Mouse (Mus musculus) heart, adult 2 months (tissue): ENCODE measurements around the gene Gpr68.

Experiments
- CTCF ChIP-seq: fragments of 200-600 bp; IDR thresholded peaks from 2 replicates; pipeline ENCODE4 v1.8.1; 2022; ENCODE audit warnings: antibody characterized with exemption, mild to moderate bottlenecking, moderate library complexity
- EP300 ChIP-seq: fragments of 200-500 bp; IDR thresholded peaks from 2 replicates; pipeline ENCODE4 v1.6.1; 2011; ENCODE audit warnings: low read depth, low read length, control low read depth; ENCODE audit not compliant: insufficient read depth
- POLR2A ChIP-seq: fragments of 200-500 bp; IDR thresholded peaks from 2 replicates; pipeline ENCODE4 v1.6.1; 2011; ENCODE audit warnings: mild to moderate bottlenecking, low read depth, low read length, control low read depth; ENCODE audit not compliant: insufficient read depth

DNA sequence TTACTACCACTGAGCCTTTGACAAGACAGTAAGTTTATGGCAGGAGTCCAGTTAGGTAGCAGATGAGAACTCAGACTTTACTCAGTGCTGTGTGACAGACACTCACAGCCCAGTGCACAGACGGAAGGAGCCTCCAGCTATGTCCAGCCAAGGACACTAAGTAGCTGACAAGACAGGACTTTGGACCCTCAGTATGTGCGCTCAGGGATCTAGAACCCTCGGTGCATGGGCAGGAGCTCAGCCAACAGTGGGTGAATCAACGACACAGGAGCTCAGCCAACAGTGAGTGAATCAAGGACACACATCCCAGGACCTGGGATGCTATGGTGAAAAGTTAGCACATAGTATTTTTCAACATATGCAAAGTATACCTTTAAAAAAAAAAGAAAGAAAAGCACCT lies 28.7 kb upstream of the Gpr68 start:
- TF ChIP-seq CTCF (no peak), EP300 (no peak), POLR2A (no peak)
